Mouse (Mus musculus): ENCODE data around the gene Smim13.
"Not testable (repeated sequence)": the region's sequence is repeated elsewhere in the genome, so short reads cannot be mapped to it uniquely, and the experiment has no call there.

Gene Smim13

DNA sequence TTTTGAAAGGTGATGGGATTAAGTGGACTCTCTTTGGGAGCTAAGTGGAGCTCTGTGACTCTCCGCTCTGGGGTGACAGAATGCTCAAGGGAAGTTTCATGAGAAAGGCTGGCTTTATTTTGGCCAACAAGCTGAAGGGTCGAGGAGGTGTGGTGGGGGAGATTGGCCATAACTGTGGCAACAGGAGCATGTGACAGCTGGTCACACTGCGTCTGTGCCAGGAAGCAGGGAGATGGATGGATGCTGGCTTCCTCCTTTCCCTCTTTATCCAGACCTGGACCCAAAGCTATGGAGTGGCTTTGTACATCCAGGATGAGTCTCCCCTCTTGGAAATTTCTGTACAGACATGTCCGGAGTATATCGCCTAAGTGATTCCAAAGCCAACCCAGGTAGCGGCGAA, 16.4 kb upstream of the Smim13 start:
- in situ Hi-C loops (cut with MboI; ENCODE audit: low pct_unique_long_range_greater_than_20kb in 1 of 2, low sequenced_read_pairs in 2 of 2, unreplicated experiment in 1 of 2), result loop anchor here (10.0 to 25.0 kb wide), 3 partner anchors 148 to 388 kb away; partner anchors contain the start of genes Pak1ip1 (in 1 of the 2) and Tmem14c (in 1 of the 2)

DNA sequence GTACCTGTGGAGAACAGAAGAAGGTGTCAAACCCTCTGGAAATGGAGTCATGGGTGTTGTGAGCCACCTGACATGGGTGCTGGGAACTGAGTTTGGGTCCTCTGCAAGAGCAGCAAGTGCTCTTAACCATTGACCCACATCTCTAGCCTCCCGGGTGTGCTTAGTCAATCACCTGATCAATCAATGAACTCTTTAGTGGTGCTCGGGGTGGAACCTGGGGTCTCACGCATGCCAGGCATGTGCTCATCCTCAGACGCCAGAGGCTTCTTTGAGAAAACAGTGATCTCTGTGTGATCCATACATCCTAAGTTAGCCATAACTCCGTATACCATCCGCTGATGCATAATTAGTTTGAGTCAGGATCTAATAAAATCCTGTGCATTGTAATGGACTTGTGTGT, 14.5 kb upstream of the Smim13 start:
- in situ Hi-C loops (cut with MboI; ENCODE audit: low pct_unique_long_range_greater_than_20kb in 1 of 2, low sequenced_read_pairs in 2 of 2, unreplicated experiment in 1 of 2), result loop anchor here (5.0 to 25.0 kb wide), 4 partner anchors 148 to 390 kb away; partner anchors contain the start of genes Pak1ip1 (in 1 of the 2) and Tmem14c (in 1 of the 2)

DNA sequence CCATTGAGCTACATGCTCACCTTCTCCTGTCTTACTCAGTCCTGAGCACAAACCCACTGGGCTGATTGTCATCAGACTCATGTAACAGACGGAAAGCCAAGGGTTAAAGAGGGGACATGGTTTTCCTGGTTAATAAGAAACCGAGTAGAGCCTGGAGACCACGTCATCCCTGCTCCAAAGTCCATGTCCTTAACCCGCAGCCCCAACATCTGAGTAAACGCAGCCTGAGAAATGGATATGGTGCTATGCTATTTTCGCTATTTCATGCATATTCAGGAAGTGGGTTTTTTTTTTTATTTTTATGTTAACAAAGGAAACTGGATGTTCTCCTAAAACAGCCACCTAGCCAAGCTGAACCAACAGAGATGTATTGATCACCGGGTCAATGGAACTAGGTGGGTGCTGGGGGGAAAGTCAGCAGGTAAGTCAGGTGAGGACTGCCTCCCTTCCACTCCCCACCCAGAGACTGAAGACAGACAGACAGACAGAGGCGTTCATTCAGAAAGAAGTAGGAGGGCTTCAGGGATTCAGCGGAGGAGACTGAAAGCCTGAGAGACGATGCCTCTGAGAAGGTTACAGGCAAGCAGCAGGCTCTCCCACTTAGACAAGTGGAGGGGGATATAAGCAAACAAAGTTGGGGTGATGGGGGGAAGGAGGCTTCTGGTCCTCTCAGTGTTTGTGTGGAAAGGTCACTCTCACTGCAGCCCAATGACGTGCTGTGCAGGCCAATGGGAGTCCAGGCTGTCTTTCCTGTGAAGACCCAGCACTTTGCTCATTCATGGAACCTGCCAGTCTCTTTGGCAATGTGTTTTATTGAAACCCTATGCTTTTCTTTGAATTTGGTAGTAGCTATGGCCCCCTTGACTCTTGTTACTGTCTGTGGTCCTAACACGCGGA, 13.6 kb upstream of the Smim13 start:
- in situ Hi-C loops (cut with MboI; ENCODE audit: low pct_unique_long_range_greater_than_20kb in 1 of 2, low sequenced_read_pairs in 2 of 2, unreplicated experiment in 1 of 2), result loop anchor here (5.0 to 25.0 kb wide), 4 partner anchors 149 to 391 kb away; partner anchors contain the start of genes Pak1ip1 (in 1 of the 2) and Tmem14c (in 1 of the 2)

DNA sequence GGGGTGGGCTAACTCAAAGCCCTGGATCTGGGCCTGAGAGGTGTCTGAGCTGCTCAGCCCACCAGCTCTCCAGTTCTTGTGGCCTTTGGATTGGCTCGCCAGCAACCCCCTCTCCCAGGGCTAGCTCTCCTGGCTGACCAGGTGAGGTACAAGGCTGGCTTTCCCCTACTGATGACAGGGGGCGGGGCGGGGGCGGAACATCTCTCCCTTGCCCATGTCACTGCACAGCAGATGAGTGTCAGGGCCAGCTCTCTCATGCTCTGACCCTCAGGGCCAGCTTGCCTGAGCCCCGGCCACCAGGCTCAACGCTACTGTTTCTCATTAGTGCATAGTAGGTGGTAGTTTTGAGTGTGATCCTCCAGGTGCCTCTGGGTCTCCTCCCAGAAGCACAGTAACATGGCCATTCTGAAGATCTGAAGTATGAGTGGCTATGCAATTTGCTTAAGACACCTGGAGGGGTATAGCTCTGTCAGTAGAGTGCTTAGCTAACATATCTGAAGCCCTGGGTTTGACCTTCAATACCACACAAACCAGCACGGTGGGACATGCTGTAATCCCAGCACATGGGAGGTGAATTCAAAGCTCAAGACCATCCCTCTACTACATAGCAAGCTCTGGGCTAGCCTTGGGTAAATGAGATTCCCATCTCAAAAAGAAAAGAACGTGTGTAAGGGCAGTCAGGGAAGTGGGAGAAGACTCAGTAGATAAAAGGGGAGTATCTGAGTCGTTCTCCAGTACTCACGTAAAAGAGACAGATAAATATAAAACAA, 11.4 kb upstream of the Smim13 start:
- in situ Hi-C loops (cut with MboI; ENCODE audit: low pct_unique_long_range_greater_than_20kb in 1 of 2, low sequenced_read_pairs in 2 of 2, unreplicated experiment in 1 of 2), result loop anchor here (5.0 to 25.0 kb wide), 4 partner anchors 151 to 393 kb away; partner anchors contain the start of genes Pak1ip1 (in 1 of the 2) and Tmem14c (in 1 of the 2)

DNA sequence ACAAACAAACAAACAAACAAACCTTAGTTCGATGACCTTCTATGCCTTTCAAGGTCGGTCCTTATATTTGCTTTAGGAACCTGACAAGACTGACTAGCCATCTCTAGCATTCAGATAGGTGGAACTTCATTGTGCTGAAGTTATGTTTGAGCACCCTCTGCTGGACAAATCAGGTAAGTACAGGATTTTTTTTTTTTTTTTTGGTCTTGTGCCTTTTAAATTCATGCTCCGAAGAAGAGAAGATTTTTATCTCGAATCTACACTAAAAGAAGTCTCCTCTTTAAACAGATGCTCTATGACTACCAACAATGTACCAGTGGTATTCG, 10.9 kb upstream of the Smim13 start:
- in situ Hi-C loops (cut with MboI; ENCODE audit: low pct_unique_long_range_greater_than_20kb in 1 of 2, low sequenced_read_pairs in 2 of 2, unreplicated experiment in 1 of 2), result loop anchor here (5.0 to 25.0 kb wide), 4 partner anchors 151 to 394 kb away; partner anchors contain the start of genes Pak1ip1 (in 1 of the 2) and Tmem14c (in 1 of the 2)

- in situ Hi-C loops (cut with MboI; ENCODE audit: low pct_unique_long_range_greater_than_20kb in 1 of 2, low sequenced_read_pairs in 2 of 2, unreplicated experiment in 1 of 2), result loop anchor here in 1 of 2 experiments (10.0 to 25.0 kb wide), 2 partner anchors 229 to 397 kb away; partner anchors contain the start of genes Pak1ip1 and Tmem14c
Measured at GRCm38 (mm10) chr13:41241557-41241956, 8.1 kb upstream of the Smim13 start.

GRCm38 (mm10) chr13:41244306-41244830, 5.3 kb upstream of the Smim13 start:
- in situ Hi-C loops (cut with MboI; ENCODE audit: low pct_unique_long_range_greater_than_20kb in 1 of 2, low sequenced_read_pairs in 2 of 2, unreplicated experiment in 1 of 2), result loop anchor here in 1 of 2 experiments (10.0 to 25.0 kb wide), 2 partner anchors 232 to 400 kb away; partner anchors contain the start of genes Pak1ip1 and Tmem14c

GRCm38 (mm10) chr13:41248751-41249520, 708 bp upstream of the Smim13 start:
- in situ Hi-C loops (cut with MboI; ENCODE audit: low pct_unique_long_range_greater_than_20kb in 1 of 2, low sequenced_read_pairs in 2 of 2, unreplicated experiment in 1 of 2), result loop anchor here in 1 of 2 experiments (10.0 to 25.0 kb wide), 2 partner anchors 237 to 404 kb away; partner anchors contain the start of genes Pak1ip1 and Tmem14c

GRCm38 (mm10) chr13:41250318-41250981, 806 bp downstream of the Smim13 start:
- in situ Hi-C loops (cut with MboI; ENCODE audit: low pct_unique_long_range_greater_than_20kb in 1 of 2, low sequenced_read_pairs in 2 of 2, unreplicated experiment in 1 of 2), result no loop called here

GRCm38 (mm10) chr13:41251232-41251631, 1.6 kb downstream of the Smim13 start:
- in situ Hi-C loops (cut with MboI; ENCODE audit: low pct_unique_long_range_greater_than_20kb in 1 of 2, low sequenced_read_pairs in 2 of 2, unreplicated experiment in 1 of 2), result not testable (repeated sequence)

DNA sequence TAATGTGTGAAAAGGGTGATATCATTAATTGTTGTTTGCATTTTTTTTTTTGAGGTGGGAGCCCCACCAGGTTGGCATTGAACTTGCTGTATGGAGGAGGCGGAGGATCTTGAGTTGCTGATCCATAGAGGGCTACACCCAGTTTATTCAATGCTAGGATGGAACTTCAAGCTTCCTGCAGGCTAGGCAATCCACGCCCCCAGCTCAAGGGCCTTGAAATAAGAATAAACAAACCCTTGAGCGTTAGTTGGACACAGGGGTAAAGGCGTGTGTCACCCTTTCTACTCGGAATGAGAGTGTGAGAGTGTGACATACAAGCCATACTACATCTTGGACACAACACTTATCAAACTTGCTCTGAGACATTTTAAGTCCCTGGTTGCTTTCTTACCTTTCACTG, 2.0 kb downstream of the Smim13 start:
- in situ Hi-C loops (cut with MboI; ENCODE audit: low pct_unique_long_range_greater_than_20kb in 1 of 2, low sequenced_read_pairs in 2 of 2, unreplicated experiment in 1 of 2), result no loop called here

DNA sequence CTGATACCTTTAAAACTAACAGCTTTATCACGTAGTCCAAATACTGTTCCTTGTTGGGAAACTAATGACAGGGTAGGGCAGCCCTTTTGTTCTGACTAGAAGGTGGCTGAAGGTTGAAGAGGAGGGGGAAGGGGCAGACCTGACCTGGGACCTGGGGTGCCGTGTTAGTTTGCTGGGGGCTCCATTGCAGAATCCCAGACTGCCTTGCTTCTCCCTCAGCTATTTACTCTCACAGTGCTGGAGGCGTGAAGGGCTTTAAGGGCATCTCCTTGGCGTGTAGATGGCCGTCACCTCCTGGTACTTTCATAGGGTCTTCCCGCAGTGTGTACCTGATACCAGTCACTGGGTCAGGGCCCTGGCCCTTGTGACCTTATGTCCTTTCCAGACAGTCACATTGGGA, 2.5 kb downstream of the Smim13 start:
- in situ Hi-C loops (cut with MboI; ENCODE audit: low pct_unique_long_range_greater_than_20kb in 1 of 2, low sequenced_read_pairs in 2 of 2, unreplicated experiment in 1 of 2), result no loop called here

DNA sequence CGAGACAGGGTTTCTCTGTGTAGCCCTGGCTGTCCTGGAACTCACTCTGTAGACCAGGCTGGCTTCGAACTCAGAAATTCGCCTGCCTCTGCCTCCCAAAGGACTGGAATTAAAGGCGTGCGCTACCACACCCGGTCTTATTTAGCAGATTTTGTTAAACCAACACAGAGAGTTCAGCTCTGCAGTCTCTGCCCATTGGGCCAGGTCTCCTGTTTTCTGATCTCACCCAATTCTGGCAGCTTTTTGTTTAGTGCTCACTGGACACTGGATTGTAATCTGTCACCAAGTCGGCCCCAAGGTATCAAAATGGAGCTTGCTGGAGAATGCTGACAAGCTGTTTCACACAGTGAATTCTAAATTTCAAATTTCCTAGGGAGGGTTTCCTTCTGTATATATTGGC, 3.1 kb downstream of the Smim13 start:
- in situ Hi-C loops (cut with MboI; ENCODE audit: low pct_unique_long_range_greater_than_20kb in 1 of 2, low sequenced_read_pairs in 2 of 2, unreplicated experiment in 1 of 2), result no loop called here

GRCm38 (mm10) chr13:41256126-41256525, 6.5 kb downstream of the Smim13 start:
- in situ Hi-C loops (cut with MboI; ENCODE audit: low pct_unique_long_range_greater_than_20kb in 1 of 2, low sequenced_read_pairs in 2 of 2, unreplicated experiment in 1 of 2), result no loop called here

DNA sequence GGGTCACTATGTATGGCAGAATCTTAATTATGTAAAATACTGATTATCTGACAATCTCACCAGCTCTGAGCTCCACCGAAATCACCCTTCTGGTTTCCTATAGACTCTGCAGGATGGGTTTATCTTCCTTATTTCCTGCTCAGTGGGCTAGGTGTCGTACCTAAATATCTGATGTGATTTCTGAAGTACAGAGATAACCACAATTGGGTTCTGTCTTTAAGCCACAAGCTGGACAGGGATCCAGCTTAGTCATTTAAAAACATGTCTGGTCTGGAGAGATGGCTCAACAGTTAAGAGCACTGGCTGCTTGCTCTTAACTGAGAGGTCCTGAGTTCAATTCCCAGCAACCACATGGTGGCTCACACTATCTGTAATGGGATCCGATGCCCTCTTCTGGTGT, 7.3 kb downstream of the Smim13 start:
- in situ Hi-C loops (cut with MboI; ENCODE audit: low pct_unique_long_range_greater_than_20kb in 1 of 2, low sequenced_read_pairs in 2 of 2, unreplicated experiment in 1 of 2), result no loop called here

DNA sequence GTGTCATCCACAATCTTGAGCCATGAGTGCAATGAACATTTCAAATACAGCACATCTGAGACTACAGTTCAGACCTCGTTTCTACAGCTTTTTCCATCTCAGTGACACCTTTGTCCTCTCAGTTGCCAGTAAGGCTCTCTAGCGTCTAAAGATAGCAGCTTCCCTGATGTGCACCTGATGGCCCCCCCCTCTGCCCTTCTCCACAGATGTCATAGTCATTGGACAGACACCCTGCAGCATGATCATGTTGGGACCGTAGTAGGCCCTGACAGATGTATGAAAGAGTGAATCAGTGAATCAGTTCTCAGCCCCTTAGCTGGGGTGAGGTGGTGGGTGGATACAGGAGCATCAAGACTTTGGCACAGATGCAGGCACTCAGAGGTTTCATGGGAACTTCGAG, 8.2 kb downstream of the Smim13 start:
- in situ Hi-C loops (cut with MboI; ENCODE audit: low pct_unique_long_range_greater_than_20kb in 1 of 2, low sequenced_read_pairs in 2 of 2, unreplicated experiment in 1 of 2), result no loop called here

DNA sequence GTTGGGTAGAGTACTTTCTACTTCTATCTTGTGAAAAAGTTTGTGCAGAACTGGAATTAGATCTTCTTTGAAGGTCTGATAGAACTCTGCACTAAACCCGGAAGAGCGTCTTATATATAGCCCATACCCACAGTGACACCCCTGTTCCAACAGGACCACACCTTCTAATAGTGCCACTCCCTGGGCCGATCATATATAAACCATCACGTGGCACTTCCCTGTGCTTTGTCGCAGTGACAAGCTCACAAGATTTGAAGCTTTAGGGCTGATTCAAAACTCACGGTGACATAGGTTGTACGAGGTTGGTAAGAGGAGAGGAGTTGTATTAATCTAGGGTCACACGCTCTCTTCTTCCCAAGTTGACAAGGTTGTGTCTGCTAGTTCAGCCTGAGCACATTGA, 12.0 kb downstream of the Smim13 start:
- in situ Hi-C loops (cut with MboI; ENCODE audit: low pct_unique_long_range_greater_than_20kb in 1 of 2, low sequenced_read_pairs in 2 of 2, unreplicated experiment in 1 of 2), result not testable (repeated sequence)

Data from mouse embryonic stem cell (cell line).